Mouse (Mus musculus): ENCODE measurements at regions not wholly inside any gene's neighbourhood (a gene's known extent, or its start where the extent isn't known, plus 50 kb on each side); places are given as distances from the start of the nearest gene placed in this dataset.

DNA sequence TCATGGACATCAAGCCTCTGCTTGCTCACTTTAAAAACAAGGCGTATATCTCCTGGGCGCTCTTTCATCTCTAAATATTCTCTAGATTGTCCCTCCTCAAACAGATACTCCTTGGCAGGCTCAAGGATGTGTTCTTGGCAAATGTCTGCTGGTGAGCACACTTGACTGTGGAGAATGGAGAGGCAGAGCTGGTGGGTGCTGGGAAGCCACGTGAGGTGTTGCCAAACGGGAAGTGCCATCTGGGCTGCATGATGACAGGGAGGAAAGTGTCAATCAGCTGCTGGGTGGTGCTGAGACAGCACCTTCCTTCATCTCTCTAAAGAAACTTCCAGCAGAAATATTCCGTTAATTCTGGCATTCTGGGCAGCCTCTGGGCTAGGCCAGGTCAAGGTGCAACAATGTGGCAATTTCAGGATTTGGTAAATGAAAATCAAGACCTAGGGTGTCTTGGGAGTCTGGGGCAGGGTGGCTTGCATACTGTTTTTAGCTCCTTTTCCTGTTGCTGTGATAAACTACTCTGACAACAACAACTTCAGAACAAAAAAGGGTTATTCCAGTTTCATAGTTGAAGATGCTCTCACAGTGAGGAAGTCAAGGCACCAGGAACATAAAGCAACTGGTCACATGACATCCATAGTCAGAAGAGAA is 208.6 kb downstream of the Rplp1 start:
- DNase-seq: peak; percentile 34

DNA sequence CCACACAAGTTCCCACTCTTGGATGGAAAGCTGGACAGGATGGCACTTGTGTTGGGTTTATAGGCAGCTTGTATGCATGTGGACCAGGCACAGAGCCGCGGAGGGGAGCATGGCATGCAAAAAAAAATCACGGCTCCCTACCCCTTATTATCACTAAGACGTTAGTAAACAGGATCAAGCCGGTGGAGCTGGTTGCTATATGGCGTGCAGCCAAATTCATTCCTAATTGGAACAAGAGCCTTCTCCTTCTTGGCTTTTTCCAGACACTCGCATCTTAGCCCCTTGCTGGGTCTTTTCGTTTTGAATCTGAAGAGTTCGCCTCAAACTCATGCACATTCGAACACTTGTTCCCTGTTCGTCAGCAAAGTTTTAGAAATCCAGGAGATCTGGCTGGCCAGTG is 211.0 kb downstream of the Rplp1 start:
- DNase-seq: peak; percentile 41

DNA sequence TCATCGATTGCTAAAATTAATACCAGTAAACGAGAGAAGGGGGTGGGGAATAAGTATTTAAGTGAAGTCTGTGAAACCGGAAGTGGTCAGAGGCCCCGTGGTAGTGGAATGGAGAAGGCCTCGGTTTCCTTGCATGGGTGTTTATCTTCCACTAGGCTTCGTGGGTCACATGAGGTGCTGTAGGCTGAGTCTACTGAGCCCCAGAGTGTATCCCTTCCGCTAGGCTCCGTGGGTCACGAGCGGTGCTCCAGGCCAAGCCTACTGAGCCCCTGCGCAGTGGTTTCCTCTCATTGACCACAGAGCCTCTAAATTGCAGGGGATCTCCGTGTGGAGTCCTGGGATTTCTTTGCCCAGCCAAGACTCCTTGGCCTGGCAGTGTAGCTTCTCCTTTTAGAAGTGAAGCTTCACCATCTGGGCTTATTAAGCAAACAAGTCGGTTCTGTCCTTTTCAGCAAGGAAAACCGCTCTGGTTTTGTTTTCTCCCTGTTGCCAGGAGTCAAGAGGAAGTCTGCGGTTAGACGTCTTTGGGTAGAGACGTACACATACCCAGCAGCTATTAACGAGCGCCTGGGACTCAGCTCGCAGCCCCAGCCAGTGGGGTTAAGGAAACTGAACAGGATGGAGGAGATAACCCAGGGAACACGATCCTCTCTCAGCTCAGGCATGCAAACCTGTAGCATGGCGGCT is 211.9 kb downstream of the Rplp1 start:
- DNase-seq: no peak

DNA sequence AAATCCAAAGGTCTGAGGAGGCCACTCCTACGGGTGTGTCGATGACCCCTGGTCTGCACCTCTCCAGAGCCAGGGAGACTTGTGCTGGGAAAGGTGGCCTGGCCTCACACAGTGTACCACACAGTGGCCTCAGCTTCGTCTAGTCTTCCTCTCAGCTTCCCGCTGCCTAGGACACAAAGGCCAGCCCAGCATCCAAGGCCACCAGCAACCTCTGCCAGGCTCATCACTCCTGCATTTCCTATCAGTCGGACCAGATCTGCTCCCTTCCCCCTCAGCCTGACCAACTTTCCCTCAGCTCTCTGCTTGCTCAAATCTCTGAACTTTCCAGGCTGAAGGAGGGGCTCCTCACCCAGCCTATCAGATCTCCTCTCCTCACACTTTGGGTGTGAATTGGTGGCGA is 213.8 kb downstream of the Rplp1 start:
- DNase-seq: no peak

DNA sequence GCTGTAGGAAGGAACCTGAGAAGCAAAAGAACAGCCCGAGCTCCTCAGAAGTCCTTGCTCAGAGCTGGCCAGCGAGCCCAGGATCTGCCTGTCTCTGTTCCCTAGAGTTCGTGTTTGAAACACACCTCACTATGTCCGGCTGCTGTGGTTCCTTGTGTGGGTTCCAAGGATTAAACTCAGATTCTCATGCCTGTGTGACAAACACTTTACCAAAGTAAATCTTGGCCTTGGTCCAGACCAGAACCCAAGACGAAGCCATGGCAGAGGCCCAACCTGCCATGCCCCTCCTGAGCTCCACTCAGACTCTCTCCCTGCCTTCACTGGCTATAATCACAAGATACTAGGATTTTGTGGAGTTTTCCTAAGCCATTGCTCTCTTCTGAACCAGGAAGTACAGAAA is 214.7 kb downstream of the Rplp1 start:
- no peak for DNase-seq

DNA sequence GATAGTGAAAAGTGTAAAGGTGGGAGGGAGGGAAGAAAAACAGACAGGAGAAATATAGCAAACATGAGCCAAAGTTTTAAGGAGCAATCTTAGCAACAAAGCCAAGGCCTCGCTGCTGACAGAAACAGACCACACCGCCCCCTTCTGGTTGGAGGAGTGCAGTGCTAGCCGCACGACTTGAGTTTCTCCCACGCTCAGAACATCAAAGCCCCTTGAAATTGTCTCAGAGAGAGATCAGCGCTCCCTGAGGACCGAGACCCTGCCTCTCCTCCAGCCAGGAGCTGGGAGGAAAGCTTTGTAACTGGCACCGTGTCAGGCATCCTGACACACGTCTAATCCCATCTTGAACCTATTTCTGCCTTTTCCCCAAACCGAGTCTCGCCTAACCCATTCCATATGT is 216.4 kb downstream of the Rplp1 start:
- DNase-seq: peak; percentile 73

DNA sequence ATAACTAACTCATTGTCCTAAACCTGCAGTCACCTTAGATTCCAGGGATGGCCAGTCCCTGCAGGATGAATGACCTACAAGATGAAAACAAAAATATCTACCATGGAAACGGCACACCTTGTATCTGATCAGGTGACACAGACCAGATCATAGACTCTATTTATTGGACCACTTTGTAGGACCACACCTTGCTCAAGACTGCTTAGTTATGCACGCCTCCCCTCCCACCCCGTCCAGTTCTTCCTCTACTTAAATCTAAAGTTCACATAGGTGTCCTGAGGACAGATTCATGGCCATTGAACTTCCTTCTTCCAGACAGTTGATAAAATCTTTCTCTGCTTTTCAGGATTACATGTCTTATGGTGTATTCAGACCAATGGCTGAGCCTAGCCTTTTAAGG is 217.5 kb downstream of the Rplp1 start:
- no peak for DNase-seq

DNA sequence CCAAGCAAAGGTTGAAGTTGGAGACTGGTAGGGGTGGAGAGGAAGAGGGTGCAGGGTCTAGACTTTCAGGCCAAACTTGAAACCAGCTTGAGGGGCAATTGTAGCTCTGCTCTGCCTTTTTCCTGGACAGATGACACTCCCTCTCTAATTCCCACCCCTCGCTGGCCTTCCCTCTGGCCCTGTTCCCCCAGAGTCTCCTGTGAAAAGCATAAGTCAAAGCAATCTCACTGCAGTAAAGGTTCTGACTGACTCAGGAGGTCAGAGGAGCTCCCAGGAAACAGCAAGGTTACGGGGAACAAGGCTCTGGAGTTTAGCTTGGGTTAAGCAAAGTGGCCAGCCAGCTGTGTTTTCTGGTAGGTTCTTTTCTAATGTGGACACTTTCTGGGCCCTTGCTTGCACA is 218.5 kb downstream of the Rplp1 start:
- no peak for DNase-seq

DNA sequence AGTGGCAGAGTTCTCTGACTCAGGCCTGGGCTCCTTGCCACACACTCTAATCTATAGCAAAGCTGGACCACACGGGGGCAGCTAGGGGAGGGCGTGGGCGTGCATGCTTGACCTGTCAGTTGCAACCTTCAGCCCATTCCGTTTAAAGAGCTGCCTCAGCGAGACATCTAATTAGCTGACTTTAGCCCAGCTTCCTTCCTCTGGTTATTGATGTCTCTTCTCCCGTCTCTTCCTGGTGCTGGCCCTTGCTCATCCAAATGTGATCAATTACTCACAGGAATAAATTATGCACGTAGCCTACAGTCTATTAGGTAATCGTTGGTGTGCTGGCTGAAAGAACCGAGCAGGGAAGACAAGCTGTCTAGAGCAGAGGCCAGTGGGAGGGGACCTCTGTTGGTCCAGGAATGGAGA is 219.0 kb downstream of the Rplp1 start:
- DNase-seq: peak; percentile 55

DNA sequence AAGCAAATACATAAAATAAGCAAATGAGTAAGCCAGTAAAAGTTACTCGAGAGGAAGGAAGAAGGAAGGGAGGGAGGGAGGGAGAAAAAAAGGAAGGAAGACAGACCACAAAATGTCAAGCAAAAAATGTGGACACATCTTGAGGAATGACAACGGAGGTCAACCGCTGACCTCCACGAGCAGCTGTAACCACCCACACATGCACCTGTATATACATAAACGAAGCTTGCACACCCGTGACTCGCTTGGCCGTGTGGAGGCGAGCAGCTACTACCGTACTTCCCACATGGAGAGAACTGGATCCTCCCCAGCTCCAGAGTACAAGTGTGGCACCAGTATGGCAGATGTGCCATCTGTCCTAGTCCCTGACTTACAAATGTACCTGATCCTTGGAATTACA is 220.1 kb downstream of the Rplp1 start:
- DNase-seq: no peak

DNA sequence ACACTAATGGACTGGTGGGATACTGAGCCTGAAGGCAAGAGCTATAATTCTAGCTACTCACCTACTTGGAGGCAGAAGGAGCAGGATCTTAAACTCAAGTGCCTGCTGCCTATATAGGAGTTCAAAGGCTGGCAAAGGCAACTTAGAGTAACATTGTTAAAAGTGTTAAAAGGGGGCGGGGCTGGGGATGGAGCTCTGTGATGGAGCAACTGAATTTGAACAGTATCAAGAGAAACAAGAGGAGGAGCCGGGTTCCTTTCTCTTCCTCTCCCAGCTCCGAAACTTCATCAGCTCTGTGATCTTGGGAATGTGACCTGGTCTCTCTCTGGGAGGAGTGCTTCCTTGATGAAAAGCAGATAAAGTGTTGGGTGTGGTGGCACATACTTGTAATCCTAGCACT is 223.6 kb downstream of the Rplp1 start:
- no peak for DNase-seq

DNA sequence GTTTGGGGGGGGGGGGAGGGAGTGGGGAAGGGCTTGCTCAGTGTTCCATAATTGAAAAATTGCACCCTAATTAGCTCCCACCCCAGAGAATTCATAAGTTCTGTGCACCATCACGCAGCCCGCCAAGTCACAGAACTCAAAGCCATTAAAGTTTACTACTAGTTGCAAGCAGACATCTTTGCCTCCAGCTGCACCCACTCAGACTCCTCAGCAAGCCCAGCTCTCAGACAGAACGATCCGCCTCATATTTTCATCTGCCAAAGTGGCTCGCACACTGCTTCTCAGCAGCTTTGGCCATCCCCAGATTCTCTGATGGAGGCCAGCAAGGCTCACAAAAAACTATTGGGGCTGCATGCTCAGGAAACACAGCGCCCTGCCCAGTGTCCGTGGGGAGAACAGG is 224.4 kb downstream of the Rplp1 start:
- DNase-seq: peak; percentile 65

DNA sequence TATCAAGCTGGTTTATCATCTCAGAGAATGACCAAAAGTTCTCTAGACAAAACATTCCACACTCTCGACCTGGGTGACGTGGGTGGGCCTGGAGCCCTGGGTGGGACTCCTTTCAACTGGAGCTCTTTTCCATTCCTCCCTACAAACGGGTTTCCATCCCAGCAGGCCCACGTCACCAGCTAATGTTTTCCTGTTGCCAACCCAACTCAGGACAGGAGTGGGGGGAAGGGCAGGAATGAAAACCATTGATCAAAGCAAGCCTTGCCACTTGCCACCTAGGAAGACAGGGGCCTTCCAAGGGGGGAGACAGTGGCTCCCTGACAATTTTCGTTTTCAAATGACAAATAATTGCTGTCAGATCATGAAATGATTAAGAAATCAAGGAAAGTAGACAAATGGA is 224.8 kb downstream of the Rplp1 start:
- no peak for DNase-seq

DNA sequence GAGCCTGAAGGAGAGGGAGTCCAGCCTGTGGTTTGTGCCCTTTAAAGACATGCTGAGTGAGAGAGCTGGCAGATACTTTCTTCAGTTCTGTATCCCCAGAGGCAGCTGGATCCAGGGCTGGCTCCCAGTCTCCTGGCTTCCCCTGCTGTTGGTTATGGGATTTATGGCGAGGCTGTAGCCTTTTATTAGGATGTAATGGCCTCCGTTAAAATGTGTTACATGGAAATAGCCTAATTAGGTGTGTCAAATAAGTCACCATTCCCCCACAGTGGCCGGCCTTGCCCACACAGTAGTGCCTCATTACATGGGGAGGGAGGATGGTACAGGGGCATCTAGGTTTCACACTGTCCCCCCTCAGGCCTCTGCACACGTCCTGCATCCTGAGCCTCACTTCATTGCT is 230.8 kb downstream of the Rplp1 start:
- DNase-seq: no peak

DNA sequence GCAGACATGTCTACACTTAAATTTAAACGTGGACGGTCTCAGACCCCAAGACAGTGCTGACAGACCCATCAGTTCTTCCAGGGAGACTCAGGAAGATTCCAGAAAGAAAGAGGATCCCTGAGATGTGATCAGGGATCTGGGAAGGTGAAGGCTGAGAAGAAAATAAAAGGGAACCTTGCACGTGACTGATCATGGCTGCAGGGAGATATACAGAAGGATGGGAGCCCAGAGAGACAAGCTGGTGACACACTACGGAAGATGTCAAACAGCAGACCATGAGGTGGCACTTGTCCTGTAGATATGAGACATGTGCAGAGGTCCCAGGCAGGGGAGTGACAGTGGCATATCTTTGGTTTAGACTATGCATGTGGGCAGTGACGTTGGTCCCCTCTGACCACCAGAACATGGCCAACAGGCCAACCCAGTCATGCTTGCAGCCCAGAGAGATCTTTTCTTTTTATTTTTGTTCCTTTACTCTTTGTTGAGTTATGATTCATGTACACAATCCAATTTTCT is 231.5 kb downstream of the Rplp1 start:
- DNase-seq: no peak

DNA sequence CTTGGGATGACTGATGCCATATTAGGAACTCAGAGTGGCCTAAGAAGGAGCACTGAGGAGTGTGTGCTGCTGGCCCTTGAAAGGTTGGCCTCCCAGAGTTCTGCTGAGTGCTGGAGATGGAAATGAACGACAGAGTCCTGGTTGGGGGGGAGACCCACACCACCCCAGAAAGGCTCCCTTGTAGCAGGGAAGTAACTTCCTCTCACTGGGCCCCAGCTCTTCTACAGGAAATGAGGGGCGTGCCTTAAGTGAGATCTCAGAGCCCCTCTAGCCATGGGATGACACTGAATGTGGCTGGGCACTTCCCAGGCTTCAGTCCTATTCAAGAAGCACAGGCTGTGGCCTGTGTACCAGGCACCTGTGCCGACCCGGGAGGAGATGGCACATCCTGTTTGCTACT is 232.0 kb downstream of the Rplp1 start:
- no peak for DNase-seq

DNA sequence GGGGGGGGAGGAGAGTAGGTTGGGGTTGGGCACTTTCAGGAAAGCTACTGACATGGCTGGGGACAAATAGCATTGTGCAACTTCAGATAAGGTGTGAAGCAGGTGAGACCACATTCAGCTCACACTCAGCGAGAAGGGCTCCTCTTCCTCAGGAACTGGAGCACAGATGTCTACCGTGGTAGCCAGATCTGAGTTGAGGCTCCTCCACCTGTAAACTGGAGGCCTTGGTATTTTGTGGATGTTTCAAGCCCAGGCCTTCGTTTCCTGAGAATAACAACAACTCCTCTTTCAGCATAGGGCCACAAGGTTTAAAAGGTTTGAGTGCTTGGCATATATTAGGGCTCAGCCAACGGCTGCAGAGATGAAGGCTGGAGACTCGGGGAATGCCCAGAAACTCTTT is 232.9 kb downstream of the Rplp1 start:
- DNase-seq: no peak

DNA sequence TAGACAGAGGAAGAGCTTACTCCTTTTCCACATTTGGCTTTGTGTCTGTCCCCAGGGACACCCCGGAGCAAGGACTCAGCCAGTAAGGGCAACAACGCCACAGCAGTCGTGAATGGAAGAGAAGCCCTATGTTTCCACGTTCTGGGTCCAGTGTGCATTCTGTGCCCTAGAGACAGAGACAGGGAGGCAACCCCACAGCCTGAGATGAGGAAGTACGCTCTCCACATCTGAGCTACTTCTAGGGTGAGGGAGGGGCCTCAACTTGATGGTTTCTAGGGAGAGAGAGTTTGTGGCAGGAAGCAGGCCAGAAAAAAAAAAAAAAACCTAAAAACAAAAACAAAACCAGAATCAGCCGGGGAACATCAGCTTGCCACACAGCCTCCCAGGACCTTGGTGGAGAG is 233.4 kb downstream of the Rplp1 start:
- DNase-seq: no peak

DNA sequence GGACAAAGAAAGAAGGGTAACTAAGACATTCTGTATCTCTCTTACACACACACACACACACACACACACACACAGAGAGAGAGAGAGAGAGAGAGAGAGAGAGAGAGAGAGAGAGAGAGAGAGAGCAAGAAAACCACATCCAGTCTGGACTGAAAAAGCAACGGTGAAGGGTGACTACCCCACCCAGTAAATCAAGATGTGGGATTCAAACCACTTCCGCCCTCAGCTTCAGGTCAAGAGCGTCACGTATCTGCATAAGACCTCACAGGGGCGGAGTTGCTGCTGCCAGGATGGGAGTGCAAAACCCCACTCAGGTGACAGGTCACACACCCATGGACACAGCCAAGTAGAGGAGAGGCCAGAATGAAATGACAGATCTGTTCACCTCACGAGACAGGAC is 234.7 kb downstream of the Rplp1 start:
- DNase-seq: no peak

DNA sequence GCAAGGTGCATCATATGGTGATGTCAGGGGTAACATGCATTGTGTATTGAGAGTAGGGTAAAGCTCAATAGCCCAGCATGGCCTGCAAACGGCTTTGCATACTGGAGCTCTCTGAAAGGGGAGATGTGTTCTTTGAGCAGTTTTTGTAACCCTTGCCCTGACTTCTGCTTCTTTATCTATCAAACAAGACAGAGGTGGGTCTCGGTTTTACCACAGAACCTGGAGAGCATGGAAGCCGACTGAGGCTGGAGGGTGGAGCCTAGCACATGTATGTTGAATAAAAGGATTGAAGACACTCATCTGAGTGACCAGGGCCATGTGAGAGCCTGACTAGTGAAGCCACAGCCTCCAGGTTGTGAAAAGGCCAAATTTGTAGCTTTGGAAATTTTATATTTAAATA is 236.7 kb downstream of the Rplp1 start:
- no peak for DNase-seq

DNA sequence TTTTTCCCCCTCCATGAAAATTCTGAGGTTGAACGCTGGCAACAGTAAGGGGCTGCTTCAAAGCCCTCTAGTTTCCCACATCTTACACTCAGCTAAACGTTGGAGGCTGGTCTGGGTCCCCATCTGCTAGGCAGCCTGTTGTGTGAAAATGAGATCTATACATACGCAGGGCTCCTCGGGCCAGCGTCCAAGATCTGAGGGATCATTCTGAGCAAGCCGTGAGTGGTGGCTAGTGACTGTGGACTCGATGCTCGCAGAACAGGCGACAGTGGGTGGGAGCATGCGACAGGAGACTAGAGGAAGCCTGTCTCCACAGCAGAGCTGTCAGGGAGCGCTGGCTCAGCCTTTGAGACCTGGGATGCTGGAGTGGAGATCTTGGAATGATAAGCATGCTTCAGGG is 237.3 kb downstream of the Rplp1 start:
- no peak for DNase-seq

DNA sequence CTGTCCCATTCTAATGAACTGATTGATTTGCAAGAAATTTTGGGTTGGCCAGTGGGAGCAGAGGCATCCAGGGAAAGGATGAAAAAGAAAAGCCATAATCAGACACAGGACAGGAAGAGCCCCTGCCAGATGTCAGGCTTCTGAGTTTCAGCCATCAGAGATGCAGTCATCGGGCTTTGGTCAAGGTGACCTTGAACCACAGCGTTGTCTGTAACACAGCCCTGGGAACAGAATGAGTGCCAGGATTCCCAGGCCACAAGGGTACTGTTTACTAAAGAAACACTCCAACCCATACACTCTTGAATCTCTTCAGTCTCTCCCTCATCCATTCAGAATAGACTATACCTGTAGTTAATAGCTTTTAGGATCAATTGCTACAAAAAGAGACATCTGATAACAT is 239.0 kb downstream of the Rplp1 start:
- DNase-seq: no peak

DNA sequence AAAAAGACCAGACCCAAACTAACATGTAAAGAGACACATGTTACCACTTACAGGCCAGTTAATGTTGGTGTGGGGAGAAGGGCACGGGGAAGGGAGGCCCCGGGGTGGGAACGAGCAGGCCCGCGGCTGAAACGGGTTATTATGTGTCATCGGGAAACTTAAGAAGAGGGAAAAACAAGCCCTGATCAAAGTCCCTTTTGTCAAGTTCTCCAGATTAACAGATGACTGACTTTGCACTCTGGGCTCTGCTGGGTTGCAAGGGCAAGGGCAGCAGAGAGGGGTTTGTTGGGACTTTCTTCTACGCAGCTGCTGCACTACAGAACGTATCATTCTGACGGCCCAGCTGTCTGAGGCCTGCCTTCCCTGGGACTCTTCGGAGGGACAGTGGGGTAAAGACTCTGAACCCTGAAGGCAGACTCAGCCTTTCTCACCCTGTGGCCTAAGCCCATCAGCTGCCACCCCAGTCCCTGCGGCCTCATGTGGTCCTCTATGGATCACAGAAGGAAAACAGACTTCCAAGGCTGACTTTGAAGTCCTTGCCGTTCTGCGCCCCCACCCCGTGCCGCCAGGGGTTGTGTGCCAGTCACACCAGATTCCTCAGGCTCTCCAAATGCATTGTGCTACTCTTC is 240.7 kb downstream of the Rplp1 start:
- DNase-seq: peak; percentile 35

DNA sequence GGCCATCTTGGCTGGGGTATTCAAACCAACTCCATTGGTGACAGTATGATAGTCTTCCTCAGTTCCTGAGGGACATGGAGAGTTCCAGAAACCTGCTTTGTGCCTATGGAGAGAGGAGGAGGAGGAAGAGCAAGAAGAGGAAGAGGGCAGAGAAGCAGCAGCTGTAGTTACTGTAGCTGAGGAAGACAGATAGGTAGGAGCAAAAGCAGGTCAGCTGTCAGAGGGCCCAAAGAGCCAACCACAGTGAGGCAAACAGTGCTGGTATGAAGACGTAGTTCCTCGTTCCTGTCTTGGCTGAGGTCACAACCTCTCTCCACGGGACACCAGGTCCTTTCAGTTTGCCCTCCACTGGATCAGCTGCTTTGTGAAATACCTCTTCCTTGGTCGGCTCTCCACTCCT is 243.4 kb downstream of the Rplp1 start:
- no peak for DNase-seq

All from kidney, postnatal 14 days (tissue).